Mouse (Mus musculus) erythroblast, embryonic 14.5 days (primary cell): ENCODE measurements around the gene Qk. TPM values are rescaled to one million over a fixed set of nuclear protein-coding genes. Genes with fewer than 3 reads are reported as not detected.

Source experiments
- H3K27me3 ChIP-seq: 2 replicates; pipeline ENCODE4 v1.6.1; 2012; ENCODE audit warnings: inconsistent platforms; ENCODE audit not compliant: control insufficient read depth
- H3K36me3 ChIP-seq: 2 replicates; pipeline ENCODE4 v1.6.1; 2012; ENCODE audit warnings: mild to moderate bottlenecking, inconsistent platforms; ENCODE audit not compliant: control insufficient read depth
- H3K4me1 ChIP-seq: 2 replicates; pipeline ENCODE4 v1.6.1; 2012; ENCODE audit warnings: inconsistent platforms; ENCODE audit not compliant: control insufficient read depth
- H3K4me3 ChIP-seq: replicated peaks from 2 replicates; pipeline ENCODE3; 2012; ENCODE audit warnings: moderate library complexity, mild to moderate bottlenecking, inconsistent platforms
- H3K9me3 ChIP-seq: 2 replicates; pipeline ENCODE4 v1.6.1; 2012; ENCODE audit warnings: low read length, inconsistent platforms, mixed read lengths; ENCODE audit not compliant: control insufficient read depth
- GATA1 ChIP-seq: IDR thresholded peaks from 2 replicates; pipeline ENCODE4 v1.6.1; 2012; ENCODE audit warnings: low read length, inconsistent platforms, mixed read lengths
- TAL1 ChIP-seq: IDR thresholded peaks from 3 replicates; pipeline ENCODE4 v1.6.1; 2012; ENCODE audit warnings: low read length, inconsistent platforms, mixed read lengths
- polyA plus RNA-seq: library from polyadenylated mRNA; stranded (reverse); fragments of >175 nt; gene quantifications from 2 replicates; pipeline ENCODE4 v1.2.3, GENCODE M21; 2012

Qk gene
- polyA plus RNA-seq, 1 experiment = 0.82 TPM

DNA sequence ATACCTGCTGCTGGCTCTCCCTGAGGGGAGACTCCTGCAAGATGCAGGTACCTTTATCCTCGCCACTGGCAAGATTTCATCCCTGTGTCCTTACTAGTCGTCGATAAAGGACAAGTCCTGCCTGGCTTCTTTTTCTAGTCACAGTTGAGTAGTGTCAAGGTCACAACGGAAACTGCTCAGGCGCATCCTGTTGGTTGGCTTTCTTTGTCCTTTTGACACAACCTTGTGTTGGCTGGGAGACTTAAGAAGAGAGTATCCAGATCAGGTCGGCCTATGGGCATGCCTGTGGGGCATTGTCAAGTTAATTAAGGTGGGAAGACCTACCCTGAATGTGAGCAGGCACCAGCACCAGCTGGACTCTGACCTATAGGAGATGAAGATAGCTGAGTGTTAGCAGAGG is 36.6 kb upstream of the Qk start:
- H3K4me3 ChIP-seq = no peak overlapping the region
- no peaks in the 10 kb centered on the region for H3K9me3 ChIP-seq
- H3K4me1 ChIP-seq = no peaks in the 10 kb centered on the region
- no peak for TF ChIP-seq TAL1
- no peak for TF ChIP-seq GATA1
- no peaks in the 10 kb centered on the region for H3K36me3 ChIP-seq
- no peaks in the 10 kb centered on the region for H3K27me3 ChIP-seq

DNA sequence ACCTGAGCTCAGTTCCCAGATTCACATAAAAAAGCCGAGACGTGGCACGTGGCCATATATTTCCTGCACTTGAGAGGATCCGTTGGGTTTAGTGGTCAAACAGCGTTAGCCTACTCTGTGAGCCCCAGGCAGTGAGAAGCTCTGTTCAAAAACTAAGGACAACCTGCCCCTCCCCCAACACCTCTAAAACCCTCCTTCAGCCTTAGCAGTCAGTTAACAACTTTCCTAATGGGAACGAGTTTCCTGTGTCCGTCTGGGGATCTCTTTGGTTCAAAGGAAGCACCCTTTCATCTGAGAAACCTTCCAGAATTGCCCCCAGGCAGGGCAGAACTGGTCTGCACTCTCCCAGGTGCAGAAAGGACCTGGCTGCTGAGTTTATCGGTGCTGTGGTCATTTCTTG is 36.1 kb upstream of the Qk start:
- H3K36me3 ChIP-seq = no peaks in the 10 kb centered on the region
- no peaks in the 10 kb centered on the region for H3K4me1 ChIP-seq
- H3K4me3 ChIP-seq = no peak overlapping the region
- no peaks in the 10 kb centered on the region for H3K27me3 ChIP-seq
- no peaks in the 10 kb centered on the region for H3K9me3 ChIP-seq
- TF ChIP-seq GATA1 (no peak), TAL1 (no peak)

GRCm38 (mm10) chr17:10338286-10338685 is 18.6 kb upstream of the Qk start:
- Histone ChIP-seq H3K4me1 (no peaks in the 10 kb centered on the region), H3K4me3 (no peak overlapping the region), H3K36me3 (no peaks in the 10 kb centered on the region), H3K27me3 (peaks cover 39% of the 10 kb centered on the region), H3K9me3 (no peaks in the 10 kb centered on the region)
- TF ChIP-seq GATA1 (no peak), TAL1 (no peak)

GRCm38 (mm10) chr17:10336558-10336957 is 16.9 kb upstream of the Qk start:
- H3K27me3 ChIP-seq = peaks cover 43% of the 10 kb centered on the region
- H3K4me1 ChIP-seq = no peaks in the 10 kb centered on the region
- H3K36me3 ChIP-seq = no peaks in the 10 kb centered on the region
- no peaks in the 10 kb centered on the region for H3K9me3 ChIP-seq
- no peak for TF ChIP-seq TAL1
- no peak for TF ChIP-seq GATA1
- no peak overlapping the region for H3K4me3 ChIP-seq

- Histone ChIP-seq H3K27me3 (peaks cover 43% of the 10 kb centered on the region), H3K9me3 (no peaks in the 10 kb centered on the region), H3K4me1 (no peaks in the 10 kb centered on the region), H3K36me3 (no peaks in the 10 kb centered on the region), H3K4me3 (no peak overlapping the region)
- TF ChIP-seq GATA1 (no peak), TAL1 (no peak)
Measured at GRCm38 (mm10) chr17:10335809-10336499, 16.3 kb upstream of the Qk start.

GRCm38 (mm10) chr17:10334957-10335690 is 15.5 kb upstream of the Qk start:
- H3K27me3 ChIP-seq = peaks cover 43% of the 10 kb centered on the region
- peak overlapping the region; percentile 37 for H3K4me3 ChIP-seq
- H3K4me1 ChIP-seq = no peaks in the 10 kb centered on the region
- no peaks in the 10 kb centered on the region for H3K9me3 ChIP-seq
- H3K36me3 ChIP-seq = no peaks in the 10 kb centered on the region
- TF ChIP-seq TAL1 (no peak), GATA1 (no peak)

DNA sequence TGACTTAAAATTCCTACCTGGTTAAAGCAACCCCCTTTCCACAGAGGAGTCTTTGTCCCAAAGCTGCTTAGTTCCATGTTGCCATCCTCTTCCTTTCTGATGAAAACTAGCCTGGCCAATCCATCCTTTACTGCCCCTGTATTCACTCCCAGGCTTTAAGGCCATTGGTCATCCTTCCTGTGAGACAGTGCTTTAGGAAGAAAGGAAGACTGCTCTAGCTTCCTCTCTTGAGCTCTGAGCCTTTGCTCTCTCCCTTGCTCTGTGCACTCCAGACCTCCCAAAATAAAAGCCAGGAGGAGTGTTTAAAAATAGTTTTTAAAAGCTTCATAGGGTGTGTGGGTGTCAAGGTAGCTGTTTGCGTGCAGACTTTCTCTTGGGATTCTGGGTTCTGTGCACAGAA is 14.8 kb upstream of the Qk start:
- H3K4me3 ChIP-seq = no peak overlapping the region
- no peaks in the 10 kb centered on the region for H3K9me3 ChIP-seq
- H3K36me3 ChIP-seq = no peaks in the 10 kb centered on the region
- H3K27me3 ChIP-seq = peaks cover 43% of the 10 kb centered on the region
- no peak for TF ChIP-seq GATA1
- no peak for TF ChIP-seq TAL1
- H3K4me1 ChIP-seq = no peaks in the 10 kb centered on the region

GRCm38 (mm10) chr17:10333321-10333720 is 13.7 kb upstream of the Qk start:
- TF ChIP-seq GATA1 = no peak
- TF ChIP-seq TAL1 = no peak
- peaks cover 43% of the 10 kb centered on the region for H3K27me3 ChIP-seq

DNA sequence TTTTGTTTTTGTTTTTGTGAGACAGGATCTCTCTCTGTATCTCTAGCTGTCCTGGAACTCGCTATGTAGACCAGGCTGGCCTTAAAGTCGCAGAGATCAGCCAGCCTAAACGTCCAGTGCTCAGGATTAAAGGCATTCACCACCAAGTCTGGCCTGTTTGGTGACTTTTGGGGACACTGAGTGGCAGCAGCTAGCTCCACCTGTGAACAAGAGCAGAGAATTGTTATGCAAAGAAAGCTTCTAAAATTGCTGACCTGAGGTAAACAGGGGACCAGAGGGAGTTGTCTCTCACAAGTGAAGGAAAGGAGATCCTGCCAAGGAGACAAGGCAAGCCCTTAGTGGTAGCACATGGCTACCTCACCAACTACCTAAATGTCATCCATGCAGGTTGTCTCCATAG is 12.5 kb upstream of the Qk start:
- Histone ChIP-seq H3K27me3 (peaks cover 41% of the 10 kb centered on the region), H3K9me3 (no peaks in the 10 kb centered on the region), H3K36me3 (no peaks in the 10 kb centered on the region), H3K4me1 (no peaks in the 10 kb centered on the region), H3K4me3 (no peak overlapping the region)
- no peak for TF ChIP-seq GATA1
- TF ChIP-seq TAL1 = no peak

More at GRCm38 (mm10) chr17:10333321-10333720, 13.7 kb upstream of the Qk start:
- Histone ChIP-seq H3K36me3 (no peaks in the 10 kb centered on the region), H3K4me1 (no peaks in the 10 kb centered on the region), H3K4me3 (no peak overlapping the region), H3K9me3 (no peaks in the 10 kb centered on the region)

DNA sequence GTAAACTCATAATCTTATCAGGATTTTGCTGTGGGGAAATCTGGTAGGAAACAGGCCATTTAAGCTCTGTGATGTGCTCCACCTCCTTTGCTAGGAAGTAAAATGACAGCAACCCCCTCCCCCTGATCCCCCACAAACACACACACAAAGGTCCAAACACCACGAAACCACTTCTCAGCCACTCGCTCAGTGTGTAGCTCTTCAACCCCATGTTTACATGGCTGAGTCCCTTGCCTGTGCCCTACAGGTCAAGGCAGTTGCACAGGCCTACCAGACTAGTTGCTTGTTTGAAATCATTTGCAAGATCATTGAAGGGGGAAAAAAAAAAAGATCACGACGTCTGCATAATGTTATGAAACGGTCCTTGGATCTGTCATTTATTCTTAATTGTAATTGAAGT is 9.8 kb upstream of the Qk start:
- no peak for TF ChIP-seq TAL1
- Histone ChIP-seq H3K4me1 (no peaks in the 10 kb centered on the region), H3K36me3 (no peaks in the 10 kb centered on the region), H3K9me3 (no peaks in the 10 kb centered on the region), H3K27me3 (peaks cover 16% of the 10 kb centered on the region), H3K4me3 (no peak overlapping the region)
